Mouse (Mus musculus): ENCODE measurements around the gene Lim2.

GRCm38 (mm10) chr7:43402718-43403117 lies 24.8 kb upstream of the Lim2 start:
- TF ChIP-seq CTCF (conservative IDR thresholded peaks at IDR 0.05; ENCODE audit: insufficient read depth, insufficient read length, low read depth, low read length) (no peak), POLR2A (IDR thresholded peaks at IDR 0.05; ENCODE audit: low read depth, low read length) (no peak)

Data from kidney, adult 2 months (tissue).